Mouse (Mus musculus): ENCODE results near the gene Eln. TPM values are rescaled to one million over a fixed set of nuclear protein-coding genes. Genes with fewer than 3 reads are reported as not detected.

The Eln gene
- total RNA-seq, 2 experiments from 2014 or later: not detected

DNA sequence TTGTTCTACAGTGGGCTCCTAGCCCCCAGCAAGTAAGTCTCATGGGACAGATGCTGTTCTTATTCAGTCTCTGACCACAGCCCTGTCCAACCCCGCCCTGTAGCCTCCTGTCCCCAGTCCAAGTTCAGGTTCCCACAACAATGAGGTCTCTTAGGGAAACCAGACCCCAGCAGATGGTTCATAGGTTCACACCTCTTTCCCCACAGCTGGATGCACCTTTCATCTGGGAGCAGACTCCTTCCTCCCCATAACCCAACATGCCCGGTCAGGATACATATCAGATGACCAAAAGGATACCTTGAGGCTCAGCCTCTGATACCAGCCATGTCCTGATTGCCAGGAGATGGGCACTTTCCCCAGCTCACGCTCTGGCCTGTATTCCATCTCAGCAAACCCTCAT, 1.3 kb downstream of the Eln start:
- ATAC-seq (replicated peaks; ENCODE audit: poor library complexity): no peak

DNA sequence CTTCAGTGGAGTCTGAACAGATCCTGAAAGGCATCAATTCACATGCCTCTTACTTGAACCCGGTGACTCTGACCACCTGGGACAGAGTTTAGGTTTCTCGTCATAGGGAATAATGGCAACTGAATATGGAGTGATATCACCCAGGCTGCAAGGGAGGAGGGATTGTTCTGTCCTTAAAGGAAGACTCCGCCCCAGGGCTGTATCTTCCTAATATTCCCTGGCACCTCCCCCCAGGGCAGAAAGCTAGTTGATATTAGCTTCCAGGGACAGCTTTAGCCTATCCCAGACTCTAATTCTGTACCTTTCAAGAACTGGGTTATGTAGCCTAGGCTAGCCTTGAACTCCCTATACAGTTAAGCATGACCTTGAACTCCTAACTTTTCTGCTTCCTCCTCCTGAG, 2.1 kb downstream of the Eln start:
- no peak for ATAC-seq (replicated peaks; ENCODE audit: poor library complexity)

DNA sequence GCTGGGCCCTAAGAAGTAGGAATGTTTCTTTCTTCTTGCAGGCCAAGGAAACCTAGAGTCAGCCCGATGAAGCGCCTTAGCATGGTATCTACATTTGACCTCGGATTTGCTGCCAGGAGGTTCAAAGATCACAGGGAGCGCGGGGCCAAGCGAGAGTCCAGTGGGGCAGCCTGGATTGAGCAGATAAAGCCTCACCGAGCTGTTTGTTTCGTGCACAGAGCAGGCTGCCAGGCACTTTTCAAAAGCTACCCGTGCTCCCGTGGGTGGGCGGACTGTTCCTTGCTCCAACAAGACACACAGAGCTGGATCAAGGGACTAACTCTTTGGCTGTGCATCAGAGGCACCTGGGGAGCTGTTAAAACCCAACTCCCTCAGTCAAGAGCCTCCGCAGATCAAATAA, 3.1 kb downstream of the Eln start:
- no peak for ATAC-seq (replicated peaks; ENCODE audit: poor library complexity)

DNA sequence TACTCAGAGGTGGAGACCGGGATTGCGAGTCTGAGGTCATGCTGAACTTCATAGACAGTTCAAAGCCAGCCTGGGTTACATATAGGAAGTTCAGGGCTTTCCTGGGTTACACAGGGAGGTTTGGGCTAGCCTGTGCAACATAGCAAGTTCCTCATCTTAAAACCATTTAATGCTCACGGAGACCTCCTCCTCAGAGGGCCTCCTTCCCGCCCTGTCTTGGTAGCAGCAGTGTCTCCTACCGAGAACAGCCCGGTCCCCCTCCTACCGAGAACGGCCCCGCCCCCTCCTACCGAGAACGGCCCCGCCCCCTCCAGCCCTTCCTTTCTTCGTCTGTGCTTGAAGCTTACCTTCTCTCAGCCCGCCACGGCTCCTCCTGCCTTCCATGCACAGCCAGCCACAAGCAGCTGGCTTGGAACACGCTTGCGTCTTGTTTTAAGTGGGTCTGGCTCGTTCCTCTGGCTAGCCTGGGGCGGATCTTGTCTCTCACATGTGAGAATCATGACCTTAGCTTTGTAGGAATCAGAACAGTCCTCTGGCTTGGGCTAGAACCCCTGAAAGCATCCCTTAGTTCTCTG, 4.8 kb downstream of the Eln start:
- ATAC-seq (replicated peaks; ENCODE audit: poor library complexity): peak; percentile 48

DNA sequence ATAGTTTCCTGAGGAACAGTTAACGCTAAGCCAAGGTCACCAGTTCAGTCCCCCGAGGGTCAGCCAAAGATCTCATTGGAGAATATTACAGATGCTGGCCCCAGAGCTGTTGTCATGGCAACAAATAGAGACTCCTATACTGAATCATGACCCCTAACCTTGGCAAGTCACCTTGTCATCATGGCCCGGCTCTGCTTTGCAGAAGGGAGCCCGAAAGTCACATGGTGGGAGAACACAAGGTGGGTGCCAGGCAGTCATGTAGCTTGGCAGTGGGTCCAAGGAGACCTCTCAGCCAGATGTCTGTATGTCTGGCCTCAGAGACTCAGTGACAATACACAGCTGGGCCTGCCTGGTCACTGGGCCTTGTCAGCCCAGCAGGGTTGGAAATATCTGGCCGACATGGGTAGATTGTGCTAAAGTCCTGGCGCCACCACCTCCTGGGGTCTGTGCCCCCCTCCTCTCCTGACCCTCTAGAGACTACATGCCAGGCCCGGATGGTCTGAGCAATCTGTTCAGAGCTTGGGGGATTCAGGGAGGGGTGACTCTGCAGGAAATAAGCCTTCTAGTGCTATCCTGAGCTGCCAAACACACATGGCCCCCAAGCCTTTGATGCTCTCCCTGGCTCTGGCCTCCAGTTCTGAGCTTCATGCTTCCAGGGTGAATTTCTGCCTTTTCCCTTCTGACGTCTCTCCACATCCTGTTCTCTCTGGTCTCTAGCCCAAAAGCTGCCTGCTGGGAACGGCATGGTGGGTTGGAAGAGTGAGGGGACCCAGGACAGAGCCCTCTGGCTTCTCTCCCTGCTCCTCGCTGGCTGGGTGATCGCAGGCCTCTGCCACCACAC, 6.4 kb downstream of the Eln start:
- no peak for ATAC-seq (replicated peaks; ENCODE audit: poor library complexity)

DNA sequence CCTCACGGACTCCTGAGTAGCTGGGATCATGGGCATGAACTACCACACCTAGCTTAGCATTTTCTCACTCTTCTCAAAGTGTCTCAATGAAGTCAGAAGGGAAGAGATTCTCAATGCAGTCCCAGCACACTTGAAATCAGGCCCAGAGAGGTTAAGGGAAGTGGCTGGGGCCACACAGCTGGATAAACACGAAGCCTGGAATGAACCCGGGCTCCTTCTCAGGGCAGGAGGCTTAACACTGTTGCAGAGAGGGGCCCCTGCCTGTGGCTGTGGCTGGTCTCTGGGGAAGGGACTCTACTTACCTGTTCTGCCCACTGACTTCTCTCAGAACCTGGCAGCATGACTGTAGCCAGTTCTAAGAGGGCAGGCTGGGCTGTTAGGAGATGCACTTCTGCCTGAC, 7.2 kb downstream of the Eln start:
- ATAC-seq (replicated peaks; ENCODE audit: poor library complexity): no peak

DNA sequence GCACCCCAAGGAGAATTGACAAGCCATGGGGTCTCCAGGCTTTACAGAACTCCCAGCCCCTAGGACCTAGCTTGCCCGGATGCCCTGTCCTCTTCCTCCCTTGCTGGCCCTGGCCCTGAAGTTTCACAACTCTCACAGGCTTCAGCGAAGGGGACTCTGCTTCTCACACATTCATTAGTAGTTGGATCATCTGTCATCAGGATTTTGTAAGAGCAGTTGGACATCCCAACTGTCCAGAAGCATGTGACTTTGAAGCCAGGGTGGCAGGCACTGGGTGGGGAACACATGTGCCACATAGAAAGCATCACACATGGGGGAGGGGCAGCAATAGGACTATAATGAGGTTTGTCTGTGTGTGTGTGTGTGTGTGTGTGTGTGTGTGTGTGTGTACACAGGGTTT, 12.2 kb downstream of the Eln start:
- no peak for ATAC-seq (replicated peaks; ENCODE audit: poor library complexity)

DNA sequence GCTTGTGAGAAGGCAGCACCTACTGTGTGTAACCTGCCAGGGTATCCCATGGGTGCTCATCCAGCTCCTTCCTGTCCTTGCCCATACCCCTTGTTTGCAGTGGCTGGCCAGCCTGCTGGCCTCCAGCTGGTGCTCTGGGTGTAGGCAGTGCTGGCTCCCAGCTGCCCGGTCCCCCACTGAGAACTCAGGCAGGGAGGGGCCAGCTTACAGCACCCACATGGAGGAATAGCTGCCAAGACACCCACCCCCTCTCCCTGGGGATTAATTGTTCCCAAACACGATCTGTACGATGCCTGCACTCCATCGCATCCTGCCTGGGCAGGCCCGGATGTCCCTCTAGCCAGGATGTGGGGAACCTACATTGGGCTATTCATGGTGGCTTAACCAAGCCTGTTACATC, 13.1 kb downstream of the Eln start:
- ATAC-seq (replicated peaks; ENCODE audit: poor library complexity): no peak

DNA sequence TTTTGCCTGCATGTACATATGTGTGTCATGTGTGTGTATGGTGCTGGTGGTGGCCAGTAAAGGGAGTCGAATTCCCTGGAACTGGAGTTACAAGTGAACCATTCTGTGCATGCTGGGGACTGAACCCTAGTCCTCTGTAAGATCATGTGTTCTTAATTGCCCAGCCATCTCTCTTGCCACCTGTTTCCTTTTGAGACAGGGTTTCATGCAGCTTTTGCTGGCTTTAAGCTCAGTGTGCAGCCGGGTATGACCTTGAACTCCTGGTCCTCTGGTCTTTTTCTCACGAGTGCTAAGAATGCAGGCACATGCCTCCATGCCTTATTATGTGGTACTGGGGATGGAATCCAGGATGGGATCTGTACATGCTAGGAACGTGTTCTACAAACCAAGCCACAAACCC, 13.9 kb downstream of the Eln start:
- ATAC-seq (replicated peaks; ENCODE audit: poor library complexity): no peak

DNA sequence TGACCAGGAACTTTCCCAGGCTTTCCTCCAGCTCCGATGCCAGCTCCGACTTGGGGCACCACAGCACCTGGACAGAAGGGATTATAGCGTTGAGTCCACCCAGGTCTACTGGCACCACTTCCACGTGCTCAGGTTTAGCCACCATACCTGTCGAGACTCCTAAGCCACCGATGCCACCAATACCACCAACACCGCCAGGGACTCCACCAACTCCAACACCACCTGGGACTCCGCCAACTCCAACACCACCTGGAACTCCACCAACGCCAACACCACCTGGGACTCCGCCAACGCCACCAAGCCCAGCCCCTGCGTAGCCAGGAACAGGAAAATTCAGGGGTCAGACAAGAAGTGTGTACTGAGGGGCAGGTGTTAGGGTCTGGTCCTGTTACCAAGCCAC, 18.0 kb downstream of the Eln start:
- ATAC-seq (replicated peaks; ENCODE audit: poor library complexity): no peak

DNA sequence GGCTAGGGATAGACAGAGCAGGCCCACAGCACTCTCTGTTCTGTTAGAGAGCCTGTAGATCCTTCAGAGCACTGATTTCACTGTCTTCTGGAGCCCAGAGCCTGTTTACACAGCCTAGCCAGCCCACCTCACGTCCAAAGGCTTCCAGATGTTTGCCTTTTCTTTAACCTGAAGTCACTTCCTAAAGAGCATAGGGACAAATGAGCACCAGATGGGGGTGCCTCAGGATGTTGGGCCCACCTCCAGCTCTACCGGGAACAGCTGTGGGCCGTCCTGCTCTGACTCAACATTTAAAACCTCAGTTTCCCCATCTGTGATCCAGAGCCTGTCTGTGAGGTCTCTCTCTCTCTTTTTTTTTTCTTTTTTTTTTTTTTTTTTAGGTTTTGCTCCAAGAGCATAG, 18.6 kb downstream of the Eln start:
- no peak for ATAC-seq (replicated peaks; ENCODE audit: poor library complexity)

DNA sequence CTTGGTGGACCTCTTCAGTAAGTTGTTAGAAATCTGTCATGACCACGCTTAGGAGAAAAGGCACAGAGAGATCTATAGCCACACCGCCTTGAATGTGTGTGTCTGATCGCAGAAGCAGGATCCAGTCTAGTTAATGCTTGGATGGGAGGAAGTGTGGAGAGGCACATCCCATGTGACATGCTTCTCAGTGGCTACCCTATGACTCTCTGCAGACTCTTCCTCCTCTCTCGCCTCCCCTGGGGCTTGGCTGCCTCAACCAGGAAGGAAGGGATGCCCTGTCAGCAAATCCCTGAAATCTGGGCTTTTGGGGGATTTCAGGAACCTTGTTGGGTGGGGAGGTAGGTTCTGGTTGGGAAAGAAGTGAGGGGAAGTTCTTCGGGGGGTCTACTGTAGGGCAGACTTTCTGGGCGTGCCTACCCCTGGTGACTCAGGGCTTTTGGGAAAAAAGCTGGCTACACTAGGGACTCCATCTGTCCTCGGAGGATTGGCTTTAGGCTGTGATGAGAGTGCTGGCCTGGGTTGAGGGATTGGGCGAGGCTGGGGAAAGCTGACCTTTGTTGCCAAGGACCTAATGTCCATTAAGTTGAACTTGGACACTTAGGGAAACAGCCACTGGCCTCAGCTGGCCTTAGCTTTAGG, 20.0 kb downstream of the Eln start:
- ATAC-seq (replicated peaks; ENCODE audit: poor library complexity): no peak

DNA sequence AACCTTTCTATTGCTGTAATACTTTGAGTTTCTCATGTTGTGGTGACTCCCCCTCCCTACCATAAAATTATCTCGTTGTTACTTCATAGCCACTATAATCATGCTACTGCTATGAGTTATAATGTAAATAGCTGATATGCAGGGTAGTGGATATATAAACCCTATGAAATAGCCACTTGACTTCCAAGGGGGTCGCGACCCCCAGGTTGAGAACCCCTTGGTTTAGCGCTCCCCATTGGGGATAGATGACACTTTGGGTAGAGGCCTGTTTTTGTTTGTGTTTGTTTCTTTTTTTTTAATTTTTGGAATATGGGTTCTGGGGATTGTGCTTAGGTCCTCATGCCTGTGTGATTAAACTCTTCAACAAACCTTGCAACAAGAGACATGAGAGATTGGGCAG, 21.8 kb downstream of the Eln start:
- ATAC-seq (replicated peaks; ENCODE audit: poor library complexity): no peak

DNA sequence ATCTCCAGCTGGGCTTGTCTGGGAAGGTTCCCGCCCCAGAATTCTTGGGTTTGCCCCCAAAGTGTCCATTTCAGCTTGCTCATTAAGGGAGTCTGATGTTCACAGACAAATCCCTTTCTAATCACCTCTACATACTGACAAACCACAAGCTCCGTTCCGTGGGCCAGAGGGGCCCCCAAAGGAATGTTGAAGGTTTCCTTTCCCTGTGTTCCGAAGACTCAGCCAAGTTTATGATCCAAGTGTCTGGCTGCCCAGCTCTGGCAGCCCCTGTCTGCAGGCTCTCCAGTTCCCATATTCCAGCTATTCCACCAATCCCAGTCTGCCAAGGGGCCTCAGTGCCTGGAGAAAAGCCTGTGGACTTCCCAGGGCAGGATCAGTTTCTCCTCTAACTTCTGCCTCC, 27.1 kb downstream of the Eln start:
- ATAC-seq (replicated peaks; ENCODE audit: poor library complexity): no peak

DNA sequence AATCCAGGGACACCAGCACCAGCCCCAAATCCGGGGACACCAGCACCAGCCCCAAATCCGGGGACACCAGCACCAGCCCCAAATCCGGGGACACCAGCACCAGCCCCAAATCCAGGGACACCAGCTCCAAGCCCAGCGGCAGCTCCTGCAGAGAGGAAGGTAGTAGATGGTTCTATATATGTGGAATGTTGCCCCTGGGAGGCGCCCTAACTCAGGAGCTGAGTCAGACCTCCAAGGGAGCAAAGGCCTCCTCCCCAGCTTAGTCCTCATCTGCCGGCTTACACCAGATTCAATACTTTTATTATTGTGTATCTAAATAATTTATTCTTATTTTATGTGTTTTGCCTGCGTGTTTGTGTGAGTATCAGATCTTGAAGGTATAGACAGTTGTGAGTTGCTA, 36.0 kb downstream of the Eln start:
- ATAC-seq (replicated peaks; ENCODE audit: poor library complexity): no peak

DNA sequence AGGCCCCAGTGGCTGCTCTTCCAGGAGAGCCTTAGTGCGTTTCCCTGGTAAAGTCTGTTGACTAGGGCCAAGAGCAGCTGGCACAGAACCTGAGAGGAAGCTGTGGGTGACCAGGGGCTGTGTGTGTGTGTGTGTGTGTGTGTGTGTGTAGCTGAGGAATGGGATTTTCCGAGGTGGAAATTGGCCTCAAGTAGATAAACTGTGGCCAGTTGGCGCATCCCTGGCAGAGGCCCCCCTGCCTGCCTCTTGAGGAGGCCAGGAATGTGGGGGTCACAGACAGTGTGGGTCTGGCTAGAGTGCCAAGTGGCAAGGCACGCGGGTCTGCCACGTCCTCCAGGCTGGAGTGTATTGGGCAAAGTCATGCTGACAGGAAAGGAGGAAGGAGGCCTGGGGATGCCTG, 37.8 kb downstream of the Eln start:
- ATAC-seq (replicated peaks; ENCODE audit: poor library complexity): no peak

DNA sequence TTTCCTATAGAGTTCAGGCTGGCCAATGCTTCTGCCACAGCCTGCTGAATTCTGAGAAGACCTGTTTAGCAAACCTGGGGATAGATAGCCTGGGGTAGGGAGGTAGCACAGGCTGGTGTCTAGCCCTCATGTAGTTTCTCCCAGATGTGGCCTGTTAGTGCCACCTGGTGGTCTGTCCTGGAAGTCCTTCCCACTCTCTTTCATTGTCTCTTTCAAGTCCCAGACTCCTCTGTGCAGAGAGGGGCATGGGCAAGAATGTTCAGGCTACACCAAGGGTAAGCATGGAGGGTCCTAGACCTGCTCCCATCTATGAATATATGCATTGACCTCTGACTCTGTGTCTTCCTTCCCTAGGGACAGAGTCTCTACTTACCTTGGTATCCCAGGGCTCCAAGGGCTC, 43.0 kb downstream of the Eln start:
- peak; percentile 98 for ATAC-seq (replicated peaks; ENCODE audit: poor library complexity)

DNA sequence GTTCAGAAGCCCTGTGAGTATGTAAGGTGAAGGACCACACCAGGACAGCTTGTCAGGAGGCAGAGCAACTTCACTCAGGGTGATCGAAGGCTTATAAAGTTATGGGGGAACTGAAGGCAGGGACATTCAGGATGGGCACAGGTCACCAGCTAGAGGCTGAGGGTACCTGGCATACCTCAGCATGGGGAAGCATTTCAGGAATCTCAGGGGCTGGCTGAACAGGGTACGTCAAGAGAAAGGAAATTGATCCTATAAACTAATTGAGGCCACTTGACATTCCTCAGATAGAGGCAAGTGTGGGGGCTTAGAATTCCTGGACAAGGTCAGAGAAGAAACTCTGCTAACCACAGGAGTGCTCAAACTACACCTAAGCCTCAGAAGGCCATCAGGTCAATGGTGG, 51.6 kb downstream of the Eln start:
- ATAC-seq (replicated peaks; ENCODE audit: poor library complexity): no peak

DNA sequence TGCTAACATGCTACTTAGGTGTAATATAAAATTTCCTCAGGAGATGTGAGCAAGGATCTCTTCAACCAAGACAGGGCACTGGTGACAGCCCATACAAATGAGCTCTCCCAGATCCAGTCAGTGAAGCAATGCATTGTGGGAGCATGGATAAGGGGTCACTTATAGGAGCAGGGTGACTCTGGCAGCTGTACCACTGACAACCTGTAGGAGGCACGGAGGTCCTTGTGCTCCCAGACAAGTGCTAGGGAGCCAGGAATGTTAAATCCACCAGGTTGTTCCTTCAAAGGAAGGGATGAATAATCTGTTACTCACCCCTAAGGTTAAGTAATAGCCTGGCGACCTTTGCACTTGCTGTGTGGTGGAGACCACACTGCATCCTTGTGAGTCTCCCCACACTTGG, 52.0 kb downstream of the Eln start:
- peak; percentile 84 for ATAC-seq (replicated peaks; ENCODE audit: poor library complexity)

DNA sequence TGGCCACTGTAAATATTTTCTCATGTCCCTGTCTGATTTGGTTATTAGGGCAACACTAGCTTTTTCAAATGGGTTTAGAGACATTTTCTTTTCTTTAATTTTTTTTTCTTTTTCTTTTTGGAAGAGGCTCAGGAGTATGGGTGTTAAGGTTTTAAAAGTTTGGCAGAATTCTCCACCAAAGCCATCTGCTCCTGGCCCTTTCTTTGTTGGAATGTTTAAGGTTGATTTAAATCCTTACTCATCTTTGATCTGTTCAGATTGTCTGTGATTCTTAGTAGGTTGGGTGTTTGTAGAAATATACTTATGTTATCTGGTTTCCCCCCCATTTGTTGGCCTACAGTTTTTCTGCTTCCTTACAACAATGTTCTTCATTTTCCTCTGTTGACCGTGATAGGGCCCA, 54.4 kb downstream of the Eln start:
- ATAC-seq (replicated peaks; ENCODE audit: poor library complexity): no peak

DNA sequence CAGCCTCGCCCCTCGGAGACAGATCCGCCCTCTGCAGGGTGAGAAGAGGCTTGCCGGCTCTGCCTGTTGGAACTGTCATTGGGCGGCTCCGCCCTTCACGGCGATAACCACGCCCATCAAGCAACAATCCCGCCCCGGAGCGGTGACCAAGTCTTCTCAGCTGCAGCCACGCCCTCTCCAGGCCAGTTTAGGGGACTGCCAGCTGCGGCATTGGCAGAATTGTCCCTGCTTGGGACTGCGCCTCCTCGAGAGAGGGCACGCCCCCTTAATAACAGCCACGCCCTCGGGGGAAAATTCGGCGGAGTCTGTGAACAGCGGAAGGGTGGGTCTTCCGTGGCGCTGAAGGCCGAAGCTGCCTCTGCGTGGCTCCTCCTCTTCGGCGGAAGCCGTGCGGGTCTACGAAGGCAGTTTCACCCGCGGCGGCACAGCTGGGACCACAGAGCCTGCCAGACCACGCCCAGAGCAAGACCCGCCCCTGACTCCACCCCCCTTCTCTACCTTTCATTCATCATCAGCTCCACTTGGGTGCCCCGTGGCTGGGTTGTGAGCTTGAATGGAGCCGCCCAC, 58.3 kb downstream of the Eln start:
- ATAC-seq (replicated peaks; ENCODE audit: poor library complexity): peak; percentile 91

DNA sequence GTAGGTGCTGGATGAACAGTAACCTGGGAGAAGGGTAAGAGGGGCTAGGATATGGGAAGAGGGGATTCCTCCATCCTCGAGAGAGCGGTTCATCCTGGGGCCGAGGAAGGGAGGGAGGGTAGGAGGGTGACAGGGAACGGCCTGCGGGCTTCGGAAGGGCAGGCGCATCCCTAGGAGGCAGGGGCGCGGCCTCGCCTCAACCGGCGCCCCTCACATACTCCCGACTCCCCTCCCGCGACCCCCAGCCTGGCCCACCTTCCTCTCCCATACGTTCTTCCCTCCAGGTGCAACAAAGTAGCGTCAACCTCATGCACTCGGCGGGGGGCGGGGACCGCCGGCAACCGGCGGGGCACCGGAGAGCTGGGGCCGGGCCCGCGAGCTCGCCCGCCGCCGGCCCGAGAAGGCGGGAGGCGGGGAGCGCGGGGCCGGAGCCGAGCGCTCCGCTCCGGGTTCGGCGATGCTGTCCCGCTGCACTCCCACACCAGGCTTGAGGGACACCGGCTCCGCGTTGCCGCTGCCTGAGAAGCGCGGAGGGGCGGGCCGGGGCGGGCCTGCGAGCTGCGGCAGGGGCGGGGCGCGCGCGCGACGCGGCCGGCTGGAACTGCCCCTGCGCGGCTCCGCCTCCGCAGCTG, 58.9 kb downstream of the Eln start, which contains the start of gene Limk1:
Gene Limk1, minus strand, starts transcription at position 513 of the 632 bp plus-strand sequence.
- ATAC-seq (replicated peaks; ENCODE audit: poor library complexity): no peak

Measured in megakaryocyte progenitor cell, adult 5-6 weeks (primary cell).